Mouse (Mus musculus): ENCODE results near the gene Stx1b. TPM values are rescaled to one million over a fixed set of nuclear protein-coding genes. Genes with fewer than 3 reads are reported as not detected.

The Stx1b gene
- 63.4 and 72.5 TPM in 2 replicates for polyA plus RNA-seq (2015; fragmentation: Nextera tagmentation; extraction: Ambion mirVana)

DNA sequence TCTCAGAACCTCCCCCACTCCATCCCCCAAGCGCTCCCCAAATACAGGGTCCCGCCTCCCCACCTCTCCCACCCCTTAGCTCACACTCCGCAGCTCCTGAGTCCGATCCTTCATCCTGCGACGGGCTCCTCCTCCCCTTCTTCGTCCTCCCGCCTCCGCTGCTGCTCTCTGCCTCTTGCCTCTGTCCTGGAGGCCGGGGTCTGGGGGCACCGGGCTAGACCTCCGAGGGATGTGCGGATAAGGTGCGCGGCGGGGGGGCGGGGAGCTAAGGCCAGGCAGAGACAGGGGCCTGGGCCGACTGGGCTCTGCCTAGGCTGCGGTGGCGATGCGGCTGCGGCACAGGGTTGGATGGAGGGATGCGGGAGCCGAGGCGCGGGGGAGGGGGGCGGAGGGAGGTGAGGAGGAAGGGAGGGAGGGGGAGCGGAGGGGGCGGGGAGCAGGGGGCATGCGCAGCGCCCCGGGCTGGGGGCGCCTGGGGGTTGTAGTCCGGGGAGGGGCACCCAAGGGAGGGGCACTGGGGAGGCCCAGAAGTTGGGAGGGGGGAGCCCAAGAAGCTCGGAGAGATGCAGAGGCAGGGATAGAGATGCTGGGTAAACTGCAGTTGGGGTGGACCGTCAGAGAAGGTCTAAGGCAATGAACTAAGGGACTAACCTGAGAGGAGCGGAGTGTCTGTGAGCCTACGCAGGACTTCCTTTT, at the start of gene Stx1b, which contains the start of gene Stx4a:
TSS of gene Stx1b (minus strand) at position 374 of the 696 bp plus-strand sequence.
TSS of gene Stx4a (plus strand) at position 119 of the 696 bp plus-strand sequence.
- Histone ChIP-seq H3K9ac (peak within 1 kb of the TSS; percentile 93), H3K4me2 (peak within 1 kb of the TSS; percentile 83), H3K4me1 (replicated peaks) (peaks cover 42% of the 10 kb centered on the region), H3K4me3 (peak within 1 kb of the TSS; percentile 83), H3K27me3 (no peaks in the 10 kb centered on the region), H3K9me3 (no peaks in the 10 kb centered on the region), H3K27ac (replicated peaks) (peak within 1 kb of the TSS; percentile 94), H3K36me3 (no peaks in the 10 kb centered on the region)
- ATAC-seq (ENCODE audit: low FRiP score, low read depth) = peak; percentile 89
- 3% methylated on average over 33 of the region's 38 CpGs for WGBS

DNA sequence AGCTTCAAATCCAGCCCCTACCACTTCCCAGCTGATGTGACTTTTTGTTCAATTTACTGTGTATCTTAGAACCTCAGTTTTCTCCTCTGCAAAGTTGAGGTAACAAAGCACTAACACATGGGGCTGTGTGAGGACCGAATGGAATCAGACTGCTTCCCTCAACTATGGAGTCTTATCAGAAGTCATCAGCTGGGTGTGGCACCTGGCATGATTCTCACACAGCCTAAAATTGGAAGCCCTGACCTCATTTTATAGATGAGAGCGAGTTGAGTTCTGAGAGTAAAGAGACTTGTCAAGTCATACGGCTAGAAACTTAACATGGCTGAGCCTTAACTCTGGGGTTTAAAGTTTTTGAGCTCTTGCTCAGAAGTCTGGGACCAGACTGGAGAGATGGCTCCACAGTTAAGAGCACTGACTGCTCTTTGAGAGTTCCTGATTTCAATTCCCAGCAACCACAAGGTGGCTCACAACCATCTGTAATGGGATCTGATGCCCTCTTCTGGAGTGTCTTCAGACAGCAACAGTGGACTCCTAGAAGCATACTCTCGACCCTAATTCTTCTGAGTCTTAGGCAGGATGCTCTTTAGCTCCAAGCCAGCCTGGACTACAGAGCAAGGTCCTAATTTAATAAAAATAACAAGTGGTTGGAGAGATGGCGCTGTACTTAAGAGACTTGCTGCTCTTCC, 45.9 kb upstream of the Stx1b start:
- Histone ChIP-seq H3K9me3 (no peaks in the 10 kb centered on the region), H3K4me1 (replicated peaks) (peaks cover 34% of the 10 kb centered on the region), H3K9ac (no peak overlapping the region), H3K27ac (replicated peaks) (no peak overlapping the region), H3K4me2 (no peak overlapping the region), H3K4me3 (no peak overlapping the region), H3K36me3 (peaks cover 32% of the 10 kb centered on the region), H3K27me3 (no peaks in the 10 kb centered on the region)
- WGBS = 83% methylated on average over 5 of the region's 5 CpGs
- no peak for ATAC-seq (ENCODE audit: low FRiP score, low read depth)

DNA sequence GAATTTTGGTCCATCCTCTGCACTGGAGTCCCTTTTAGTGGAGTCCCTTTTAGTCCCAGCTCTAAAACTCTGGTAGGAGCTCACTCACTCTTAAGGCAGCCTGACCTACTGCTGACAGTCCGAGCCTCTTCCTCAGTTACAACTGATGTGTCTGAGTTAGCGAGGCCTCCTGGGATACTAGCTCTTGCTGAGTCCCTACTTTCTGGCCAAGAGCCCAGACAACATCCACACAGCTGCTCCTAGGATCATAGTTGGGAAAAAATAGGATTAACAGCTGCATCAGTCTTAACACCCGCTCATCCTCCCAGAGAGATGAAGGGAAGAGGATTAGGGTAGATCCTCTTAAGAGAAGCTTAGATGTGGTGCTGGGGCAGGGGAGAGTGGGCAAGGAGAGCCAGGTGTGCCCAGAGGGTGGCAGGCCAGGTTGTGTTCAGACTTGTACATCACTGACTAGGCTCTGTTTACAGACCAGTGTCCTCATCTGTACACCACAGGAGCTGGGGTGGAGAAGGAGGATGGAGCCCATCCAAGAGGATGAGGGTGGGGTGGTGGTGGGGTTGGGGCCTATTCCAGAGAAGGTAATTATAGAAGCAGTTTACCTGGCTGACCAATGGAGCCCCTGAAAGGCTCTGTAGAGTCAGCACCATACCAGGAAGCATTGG, 44.9 kb upstream of the Stx1b start:
- no peak overlapping the region for H3K9ac ChIP-seq
- no peaks in the 10 kb centered on the region for H3K9me3 ChIP-seq
- H3K4me2 ChIP-seq = no peak overlapping the region
- H3K27ac ChIP-seq (replicated peaks) = 0 out of 2 replicates have a peak overlapping the region, but pooled peaks have one; percentile 8
- WGBS = 64% methylated on average over 3 of the region's 3 CpGs
- peaks cover 37% of the 10 kb centered on the region for H3K36me3 ChIP-seq
- H3K27me3 ChIP-seq = no peaks in the 10 kb centered on the region
- H3K4me3 ChIP-seq = no peak overlapping the region
- no peak for ATAC-seq (ENCODE audit: low FRiP score, low read depth)
- H3K4me1 ChIP-seq (replicated peaks) = peaks cover 29% of the 10 kb centered on the region

DNA sequence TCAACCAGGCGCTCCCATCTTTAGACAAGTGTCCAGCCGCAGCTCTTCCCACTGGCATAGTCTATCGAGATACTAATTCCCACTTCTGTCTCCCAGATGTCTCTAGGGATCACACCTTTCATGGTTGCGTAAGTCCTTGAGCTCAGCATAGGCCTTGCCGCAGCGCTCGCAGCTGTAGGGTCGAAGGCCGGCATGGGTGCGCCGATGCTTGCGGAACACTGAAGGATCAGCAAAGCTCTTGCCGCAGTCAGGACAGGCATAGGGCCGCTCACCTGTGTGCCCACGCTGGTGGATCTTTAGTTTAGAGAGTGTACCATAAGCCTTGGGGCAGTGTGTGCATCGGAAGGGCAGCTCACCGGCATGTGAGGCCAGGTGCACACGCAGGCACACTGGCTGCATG, 43.3 kb upstream of the Stx1b start:
- H3K9me3 ChIP-seq = no peaks in the 10 kb centered on the region
- H3K9ac ChIP-seq = no peak overlapping the region
- H3K4me3 ChIP-seq = no peak overlapping the region
- no peak overlapping the region for H3K4me2 ChIP-seq
- 97% methylated on average over 18 of the region's 18 CpGs for WGBS
- no peak for ATAC-seq (ENCODE audit: low FRiP score, low read depth)
- no peak overlapping the region for H3K27ac ChIP-seq (replicated peaks)
- H3K36me3 ChIP-seq = peaks cover 38% of the 10 kb centered on the region
- H3K4me1 ChIP-seq (replicated peaks) = peaks cover 13% of the 10 kb centered on the region
- no peaks in the 10 kb centered on the region for H3K27me3 ChIP-seq

DNA sequence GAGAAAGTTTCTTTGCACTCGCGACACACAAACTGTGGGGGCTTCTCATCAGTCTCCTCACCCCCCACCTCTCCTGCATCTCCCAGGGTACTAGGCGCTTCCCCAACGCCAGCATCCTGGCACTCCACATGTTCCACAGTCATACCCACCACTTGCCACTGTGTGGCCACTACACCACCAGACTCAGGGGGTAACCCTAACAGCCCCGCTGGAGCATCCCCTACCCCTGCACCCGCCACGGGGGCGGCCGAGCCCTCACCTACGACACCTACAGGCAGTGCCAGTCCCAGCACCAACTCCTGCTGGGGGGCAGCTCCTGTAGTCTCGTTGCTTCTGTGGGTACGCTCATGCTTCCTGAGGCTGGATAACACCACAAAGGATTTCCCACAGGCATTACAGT, 42.1 kb upstream of the Stx1b start:
- ATAC-seq (ENCODE audit: low FRiP score, low read depth) = 0 out of 2 replicates have a peak, but pooled peaks have one; percentile 51
- WGBS = 95% methylated on average over 12 of the region's 12 CpGs
- H3K27me3 ChIP-seq = no peaks in the 10 kb centered on the region
- peaks cover 41% of the 10 kb centered on the region for H3K36me3 ChIP-seq
- H3K9ac ChIP-seq = no peak overlapping the region
- no peak overlapping the region for H3K27ac ChIP-seq (replicated peaks)
- H3K4me1 ChIP-seq (replicated peaks) = peaks cover 13% of the 10 kb centered on the region
- H3K4me2 ChIP-seq = no peak overlapping the region
- H3K4me3 ChIP-seq = no peak overlapping the region
- H3K9me3 ChIP-seq = no peaks in the 10 kb centered on the region

DNA sequence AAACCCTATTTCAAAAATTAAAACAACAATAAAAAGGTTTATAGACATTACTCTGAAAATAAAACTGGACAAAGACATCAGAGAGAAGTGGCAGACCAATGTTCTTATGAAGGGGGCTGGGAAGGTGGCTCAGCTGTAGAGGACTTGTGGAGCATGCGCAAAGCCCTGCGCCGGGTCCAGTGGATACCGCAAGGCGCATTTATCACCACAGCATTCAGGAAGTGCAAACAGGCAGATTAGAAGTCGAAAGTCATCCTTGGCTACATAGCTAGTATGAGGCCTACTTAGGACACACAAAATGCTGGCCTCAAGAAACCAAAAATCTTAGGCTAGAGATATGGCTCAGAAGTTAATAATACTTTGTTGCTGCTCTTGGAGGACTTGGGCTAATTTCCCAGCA, 33.9 kb upstream of the Stx1b start:
- Histone ChIP-seq H3K9ac (no peak overlapping the region), H3K4me1 (replicated peaks) (no peaks in the 10 kb centered on the region), H3K36me3 (0 out of 2 replicates have a peak, but pooled peaks cover 3% of the 10 kb centered on the region), H3K27me3 (no peaks in the 10 kb centered on the region), H3K4me3 (no peak overlapping the region), H3K4me2 (no peak overlapping the region), H3K9me3 (no peaks in the 10 kb centered on the region), H3K27ac (replicated peaks) (no peak overlapping the region)
- no peak for ATAC-seq (ENCODE audit: low FRiP score, low read depth)
- WGBS = 94% methylated on average over 6 of the region's 6 CpGs

DNA sequence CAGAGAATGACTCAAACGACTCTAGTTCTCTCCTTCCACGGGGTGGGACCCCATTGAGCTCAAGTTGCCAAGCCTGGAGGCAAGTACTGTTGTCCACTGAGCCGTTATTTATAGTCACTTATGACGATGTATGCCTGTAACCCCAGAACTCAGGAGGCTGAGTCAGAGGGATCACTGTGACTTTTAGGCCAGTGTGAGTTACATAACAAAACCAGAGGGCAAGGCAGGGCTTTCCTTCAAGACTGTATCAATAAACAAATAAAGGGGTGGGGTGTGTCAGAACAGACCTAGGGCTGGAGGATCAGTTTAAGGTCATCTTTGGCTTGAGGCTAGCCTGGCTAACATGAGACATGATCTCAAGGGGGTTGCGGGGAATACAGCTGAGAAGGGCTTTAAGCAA, 26.6 kb upstream of the Stx1b start:
- Histone ChIP-seq H3K36me3 (no peaks in the 10 kb centered on the region), H3K27me3 (no peaks in the 10 kb centered on the region), H3K4me1 (replicated peaks) (no peaks in the 10 kb centered on the region), H3K4me3 (no peak overlapping the region), H3K27ac (replicated peaks) (no peak overlapping the region), H3K9ac (no peak overlapping the region), H3K4me2 (no peak overlapping the region), H3K9me3 (no peaks in the 10 kb centered on the region)
- no peak for ATAC-seq (ENCODE audit: low FRiP score, low read depth)
- WGBS = 74% methylated on average over 5 of the region's 5 CpGs

DNA sequence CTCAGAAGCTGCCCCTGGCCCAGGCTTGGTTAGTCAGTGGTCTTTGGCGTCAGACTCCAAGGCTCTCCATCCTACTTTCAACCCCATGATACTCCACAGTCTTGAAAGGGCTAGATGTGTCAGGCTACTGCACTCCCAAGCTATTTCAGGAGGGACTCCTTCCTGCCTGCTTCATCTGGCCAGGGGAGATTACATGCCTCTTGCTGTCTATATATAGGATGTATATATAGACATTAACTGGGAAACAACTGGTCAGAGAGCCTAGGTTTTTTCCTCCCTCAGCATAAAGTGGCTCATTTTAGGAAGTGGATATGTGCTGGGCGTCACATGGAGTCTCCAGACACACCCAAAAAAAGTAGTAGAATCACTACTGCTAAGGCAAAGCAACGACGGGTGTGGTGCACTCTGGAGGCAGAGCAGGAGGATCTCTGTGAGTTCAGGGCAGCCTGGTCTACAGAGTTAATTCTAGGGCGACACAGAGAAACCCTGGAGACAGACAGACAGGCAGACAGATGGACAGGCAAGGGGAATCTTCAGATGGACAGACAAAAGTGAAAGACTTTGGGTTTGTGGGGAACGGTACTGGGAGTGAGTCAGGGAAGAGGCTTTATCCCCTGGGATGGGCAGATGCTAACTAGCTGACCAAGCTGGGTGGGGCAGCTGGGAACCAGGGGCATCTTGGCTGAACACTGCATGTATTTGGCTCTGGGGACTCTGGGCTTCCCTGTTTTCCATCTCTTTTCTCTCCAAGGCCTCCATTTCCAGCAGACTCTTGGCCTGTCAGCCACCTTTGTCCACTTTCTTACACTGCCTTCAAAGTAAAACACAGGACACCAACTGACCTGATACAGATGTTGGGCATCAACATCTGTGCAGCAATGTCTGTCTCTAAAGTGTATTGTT, 25.9 kb upstream of the Stx1b start:
- Histone ChIP-seq H3K4me3 (no peak overlapping the region), H3K27ac (replicated peaks) (no peak overlapping the region), H3K4me2 (no peak overlapping the region), H3K4me1 (replicated peaks) (no peaks in the 10 kb centered on the region), H3K9ac (no peak overlapping the region), H3K9me3 (no peaks in the 10 kb centered on the region), H3K36me3 (no peaks in the 10 kb centered on the region), H3K27me3 (no peaks in the 10 kb centered on the region)
- 85% methylated on average over 6 of the region's 6 CpGs for WGBS
- no peak for ATAC-seq (ENCODE audit: low FRiP score, low read depth)

DNA sequence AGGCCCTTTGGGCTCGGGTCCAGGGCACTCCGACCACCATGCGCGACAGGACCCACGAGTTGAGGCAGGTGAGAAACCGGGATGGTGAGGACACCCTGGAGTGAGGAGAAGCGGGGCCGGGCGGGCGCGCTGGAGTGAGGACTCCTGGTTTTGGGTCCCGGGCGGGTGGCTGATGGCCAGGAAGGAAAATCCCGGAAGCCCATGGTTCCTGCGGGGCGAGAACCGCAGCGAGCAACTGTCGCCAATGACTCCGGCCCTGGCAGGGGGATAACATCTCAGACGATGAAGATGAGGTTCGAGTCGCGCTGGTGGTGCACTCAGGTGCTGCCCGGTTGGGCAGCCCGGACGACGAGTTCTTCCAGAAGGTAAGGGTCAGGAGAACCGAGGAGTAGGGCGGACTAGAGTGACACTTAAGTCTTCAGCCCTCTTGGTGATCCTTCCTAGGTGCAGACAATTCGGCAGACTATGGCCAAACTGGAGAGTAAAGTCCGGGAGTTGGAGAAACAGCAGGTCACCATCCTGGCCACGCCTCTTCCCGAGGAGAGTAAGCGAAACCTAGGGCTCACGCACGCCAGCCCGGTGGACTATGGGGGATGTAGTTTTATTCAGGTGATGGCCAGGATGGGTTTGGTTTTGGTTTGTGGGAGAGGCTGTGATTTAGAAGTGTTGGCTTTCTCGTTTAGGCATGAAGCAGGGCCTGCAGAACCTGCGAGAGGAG, 17.8 kb upstream of the Stx1b start:
- WGBS = under 1% methylated on average over 40 of the region's 40 CpGs
- no peaks in the 10 kb centered on the region for H3K36me3 ChIP-seq

DNA sequence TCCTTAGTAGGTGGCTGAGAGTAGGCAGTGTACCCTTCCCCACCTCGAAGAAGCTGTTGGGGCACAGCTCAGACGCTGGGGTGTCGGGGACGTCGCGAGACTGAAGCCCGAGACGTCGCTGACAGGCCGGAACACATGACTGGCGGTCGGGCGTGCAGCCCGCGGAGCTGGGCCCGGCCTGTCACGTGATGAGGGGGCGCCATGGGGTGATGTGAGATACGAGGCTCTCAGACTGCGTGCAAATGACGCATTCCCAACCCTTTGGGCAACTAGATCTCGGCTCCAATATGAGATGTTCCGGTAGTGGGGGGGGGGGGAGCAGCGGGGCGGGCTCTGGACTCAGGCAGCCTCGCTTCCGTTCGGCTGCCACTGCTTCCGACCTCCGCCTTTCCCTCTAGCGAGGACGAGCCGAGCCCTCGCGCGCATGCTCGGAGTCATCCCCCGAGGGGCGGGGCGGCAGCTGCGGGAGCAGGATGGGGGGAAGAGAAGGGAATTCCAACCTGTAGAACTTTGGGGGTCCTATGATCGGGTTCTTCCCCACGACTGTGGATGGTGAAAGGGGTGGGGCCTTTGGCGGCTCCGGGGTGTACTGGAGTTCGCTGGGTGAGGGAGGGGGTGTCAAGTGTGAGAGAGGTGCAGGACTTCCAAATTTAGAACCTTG, 17.1 kb upstream of the Stx1b start:
- H3K4me2 ChIP-seq = peak overlapping the region; percentile 99
- peak overlapping the region; percentile 82 for H3K4me3 ChIP-seq
- peaks cover 18% of the 10 kb centered on the region for H3K4me1 ChIP-seq (replicated peaks)
- no peaks in the 10 kb centered on the region for H3K27me3 ChIP-seq
- H3K9ac ChIP-seq = peak overlapping the region; percentile 60
- under 1% methylated on average over 46 of the region's 46 CpGs for WGBS
- ATAC-seq (ENCODE audit: low FRiP score, low read depth) = peak; percentile 97
- no peaks in the 10 kb centered on the region for H3K36me3 ChIP-seq
- H3K9me3 ChIP-seq = no peaks in the 10 kb centered on the region
- peak overlapping the region; percentile 95 for H3K27ac ChIP-seq (replicated peaks)

More for the DNA sequence above, 17.8 kb upstream of the Stx1b start:
- Histone ChIP-seq H3K27me3 (no peaks in the 10 kb centered on the region), H3K4me3 (peak overlapping the region; percentile 82), H3K9me3 (no peaks in the 10 kb centered on the region), H3K4me2 (peak overlapping the region; percentile 99), H3K4me1 (replicated peaks) (peaks cover 18% of the 10 kb centered on the region), H3K9ac (peak overlapping the region; percentile 60), H3K27ac (replicated peaks) (peak overlapping the region; percentile 95)
- peak; percentile 64 for ATAC-seq (ENCODE audit: low FRiP score, low read depth)

All from hindbrain, embryonic 15.5 days (tissue).